Mouse (Mus musculus) midbrain, embryonic 14.5 days (tissue): ENCODE measurements around the gene 2900026A02Rik. TPM values are rescaled to one million over a fixed set of nuclear protein-coding genes. Genes with fewer than 3 reads are reported as not detected.
A peak's percentile ranks its signal among the peaks of the same experiment; 100 is the strongest.

Experiments used
- ATAC-seq: fragments of 200-750 bp; cut with Nextera tagmentation; 2 replicates; pipeline ENCODE4 v1.8.0; 2017; ENCODE audit warnings: moderate number of reproducible peaks, moderate library complexity; ENCODE audit not compliant: low FRiP score, low TSS enrichment
- DNase-seq: peaks from one replicate; pipeline ENCODE4 v3.0.0-alpha.2; 2015
- H3K27ac ChIP-seq: fragments of 300-500 bp; sonication (generic); replicated peaks from 2 replicates; pipeline ENCODE4 v1.5.1; 2014; ENCODE audit warnings: mild to moderate bottlenecking, low read depth, low read length, moderate library complexity
- H3K27me3 ChIP-seq: fragments of 300-500 bp; sonication (generic); 2 replicates; pipeline ENCODE4 v1.6.1; 2014; ENCODE audit warnings: low read length, control low read depth, mixed read lengths; ENCODE audit not compliant: control insufficient read depth, insufficient read depth
- H3K36me3 ChIP-seq: fragments of 300-500 bp; sonication (generic); 2 replicates; pipeline ENCODE4 v1.6.1; 2014; ENCODE audit warnings: low read length, control low read depth; ENCODE audit not compliant: control insufficient read depth, insufficient read depth
- H3K4me1 ChIP-seq: fragments of 300-500 bp; sonication (generic); 2 replicates; pipeline ENCODE4 v1.6.1; 2014; ENCODE audit warnings: mild to moderate bottlenecking, antibody characterized with exemption, low read length, control low read depth; ENCODE audit not compliant: control insufficient read depth, insufficient read depth
- H3K4me2 ChIP-seq: fragments of 300-500 bp; sonication (generic); 2 replicates; pipeline ENCODE4 v1.6.1; 2014; ENCODE audit warnings: mild to moderate bottlenecking, low read length, moderate library complexity
- H3K4me3 ChIP-seq: fragments of 300-500 bp; sonication (generic); replicated peaks from 2 replicates; pipeline ENCODE4 v1.5.1; 2014; ENCODE audit warnings: low read depth, low read length
- H3K9ac ChIP-seq: fragments of 300-500 bp; sonication (generic); replicated peaks from 2 replicates; pipeline ENCODE4 v1.6.1; 2014; ENCODE audit warnings: mild to moderate bottlenecking, low read length, moderate library complexity
- H3K9me3 ChIP-seq: fragments of 300-500 bp; sonication (generic); 2 replicates; pipeline ENCODE4 v1.6.1; 2016; ENCODE audit warnings: low read length, control low read depth, mixed read lengths; ENCODE audit not compliant: control insufficient read depth
- WGBS: fragments of 180-500 bp; shearing (Covaris S2); extraction: QIAGEN DNeasy Blood & Tissue Kit; methylation state at CpG from one replicate; pipeline ENCODE4 v1.1.7; 2014; 5-methylcytosine and 5-hydroxymethylcytosine counted together
- polyA plus RNA-seq: library from polyadenylated mRNA; unstranded; fragments of >200 nt; fragmentation: Nextera tagmentation; extraction: Ambion mirVana; gene quantifications from 2 replicates; pipeline ENCODE4 v1.2.1, GENCODE M21; 2014

The 2900026A02Rik gene
- polyA plus RNA-seq, result 1.6 and 2.1 TPM in 2 replicates

DNA sequence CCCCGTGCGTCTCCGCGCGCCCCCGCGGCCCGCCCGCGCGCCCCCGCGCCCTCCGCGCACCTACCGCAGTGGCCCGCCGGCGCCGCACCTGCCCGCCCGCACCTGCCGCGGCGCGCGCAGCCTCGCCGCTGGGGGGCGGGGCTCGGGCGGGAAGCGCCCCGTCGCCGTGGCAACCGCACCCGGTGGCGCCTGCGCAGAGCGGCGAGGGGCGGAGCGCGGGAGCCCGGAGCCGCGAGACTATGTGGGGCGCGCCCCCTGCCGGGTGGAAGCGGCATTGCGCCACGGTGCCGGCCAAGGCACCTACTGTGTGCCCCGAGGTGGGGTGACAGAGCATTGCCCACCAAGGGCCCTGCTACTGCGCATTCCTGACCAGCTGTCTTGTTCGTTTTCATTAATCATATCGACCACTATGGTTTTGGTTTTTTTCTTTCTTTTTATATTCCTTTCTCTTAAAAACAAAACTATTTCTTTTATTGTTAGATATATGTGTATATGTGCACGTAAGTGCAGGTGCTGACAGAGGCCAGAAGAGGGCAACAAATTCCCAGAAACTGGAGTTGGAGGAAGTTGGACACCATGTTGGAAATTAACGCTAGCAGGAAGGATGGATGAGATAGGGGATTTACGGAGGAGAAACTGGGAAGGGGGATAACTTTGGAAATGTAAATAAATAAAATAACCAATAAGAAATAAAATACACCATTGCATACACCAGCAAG, at the start of gene 2900026A02Rik:
2900026A02Rik (minus strand) TSS at position 90 of the 719 bp plus-strand sequence.
- peak; percentile 65 for ATAC-seq
- Histone ChIP-seq H3K27ac (0 out of 2 replicates have a peak within 1 kb of the TSS, but pooled peaks have one; percentile 20), H3K9me3 (no peaks in the 10 kb centered on the region), H3K4me3 (peak within 1 kb of the TSS; percentile 46), H3K4me2 (peak within 1 kb of the TSS; percentile 83), H3K4me1 (0 out of 2 replicates have a peak, but pooled peaks cover 8% of the 10 kb centered on the region), H3K9ac (peak within 1 kb of the TSS; percentile 46), H3K36me3 (no peaks in the 10 kb centered on the region), H3K27me3 (no peaks in the 10 kb centered on the region)
- WGBS, result 9% methylated on average over 53 of the region's 62 CpGs
- peak; percentile 90 for DNase-seq

DNA sequence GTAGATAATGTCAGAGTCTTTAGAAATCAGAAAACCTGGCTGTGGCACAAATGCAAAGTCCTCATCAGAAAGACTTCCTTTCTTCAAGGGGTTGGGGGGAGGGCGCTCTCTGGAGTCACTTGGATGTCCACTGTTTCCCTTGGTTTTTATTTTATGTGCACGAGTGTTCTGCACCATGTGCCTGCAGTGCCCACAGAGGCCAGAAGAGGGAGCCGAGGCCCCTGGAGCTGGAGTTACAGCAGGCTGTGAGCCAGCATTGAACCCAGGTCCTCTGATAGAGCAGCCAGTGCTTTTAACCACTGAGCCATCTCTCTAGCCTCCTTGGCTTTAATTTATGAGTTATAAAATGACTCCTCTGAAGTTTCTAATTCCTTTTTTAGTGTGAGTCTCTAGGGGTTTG, 49.0 kb upstream of the 2900026A02Rik start:
- ATAC-seq (no peak), DNase-seq (peak; percentile 31)
- no peaks in the 10 kb centered on the region for H3K4me1 ChIP-seq
- H3K9ac ChIP-seq, result no peak overlapping the region
- WGBS, result 76% methylated on average over 3 of the region's 3 CpGs
- H3K4me3 ChIP-seq, result no peak overlapping the region
- no peak overlapping the region for H3K27ac ChIP-seq
- H3K4me2 ChIP-seq, result no peak overlapping the region
- H3K9me3 ChIP-seq, result no peaks in the 10 kb centered on the region
- H3K36me3 ChIP-seq, result peaks cover 52% of the 10 kb centered on the region
- H3K27me3 ChIP-seq, result no peaks in the 10 kb centered on the region

- no peak for DNase-seq
- no peak for ATAC-seq
- no peak overlapping the region for H3K27ac ChIP-seq
Measured at GRCm38 (mm10) chr5:113268246-113268645, 47.2 kb upstream of the 2900026A02Rik start.

GRCm38 (mm10) chr5:113265637-113266036, 44.6 kb upstream of the 2900026A02Rik start:
- H3K9me3 ChIP-seq, result no peaks in the 10 kb centered on the region
- H3K36me3 ChIP-seq, result peaks cover 59% of the 10 kb centered on the region
- H3K4me2 ChIP-seq, result no peak overlapping the region
- no peaks in the 10 kb centered on the region for H3K4me1 ChIP-seq
- H3K27ac ChIP-seq, result no peak overlapping the region
- ATAC-seq (no peak), DNase-seq (no peak)
- H3K9ac ChIP-seq, result no peak overlapping the region
- 88% methylated on average over 8 of the region's 8 CpGs for WGBS
- no peaks in the 10 kb centered on the region for H3K27me3 ChIP-seq
- no peak overlapping the region for H3K4me3 ChIP-seq

More at GRCm38 (mm10) chr5:113268246-113268645, 47.2 kb upstream of the 2900026A02Rik start:
- Histone ChIP-seq H3K4me1 (no peaks in the 10 kb centered on the region), H3K4me3 (no peak overlapping the region), H3K9ac (no peak overlapping the region), H3K4me2 (no peak overlapping the region), H3K36me3 (peaks cover 51% of the 10 kb centered on the region), H3K27me3 (no peaks in the 10 kb centered on the region), H3K9me3 (no peaks in the 10 kb centered on the region)

GRCm38 (mm10) chr5:113250806-113251205, 29.8 kb upstream of the 2900026A02Rik start:
- 94% methylated on average over 11 of the region's 11 CpGs for WGBS
- Histone ChIP-seq H3K36me3 (peaks cover 69% of the 10 kb centered on the region), H3K9ac (no peak overlapping the region), H3K4me1 (no peaks in the 10 kb centered on the region), H3K9me3 (no peaks in the 10 kb centered on the region), H3K27me3 (no peaks in the 10 kb centered on the region), H3K4me3 (no peak overlapping the region), H3K27ac (no peak overlapping the region), H3K4me2 (no peak overlapping the region)
- no peak for DNase-seq
- ATAC-seq, result no peak

DNA sequence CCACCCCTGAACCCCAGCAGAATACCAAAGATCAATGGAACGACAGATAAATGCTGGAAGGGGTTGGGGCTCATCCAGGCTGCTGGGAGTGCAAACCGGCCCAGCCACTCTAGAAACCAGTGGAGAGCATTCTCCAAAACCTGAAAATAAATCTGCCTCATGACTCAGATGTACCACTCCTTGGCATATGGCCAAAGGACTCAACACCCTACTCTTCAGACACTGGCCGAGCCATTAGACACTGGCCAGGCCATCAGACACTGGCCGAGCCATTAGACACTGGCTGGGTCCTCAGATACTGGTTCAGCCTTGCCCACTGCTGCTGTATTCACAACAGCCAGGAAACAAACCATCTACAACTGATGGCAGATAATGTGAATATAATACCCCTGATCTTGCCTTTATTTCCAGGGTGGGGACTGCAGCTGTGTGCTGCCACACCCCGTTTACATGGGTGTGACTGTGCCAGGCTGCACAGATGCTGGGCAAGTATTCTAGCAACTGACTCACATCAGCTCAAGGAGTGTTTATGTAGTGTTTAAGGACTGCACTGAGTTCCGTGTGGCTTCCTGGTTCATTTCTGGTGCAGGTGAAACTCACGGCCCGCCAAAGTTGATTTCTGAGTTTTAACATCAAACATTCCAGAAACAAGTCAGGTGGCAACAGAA, 28.4 kb upstream of the 2900026A02Rik start:
- Histone ChIP-seq H3K4me1 (no peaks in the 10 kb centered on the region), H3K27ac (no peak overlapping the region), H3K9ac (no peak overlapping the region), H3K4me2 (no peak overlapping the region), H3K36me3 (peaks cover 66% of the 10 kb centered on the region), H3K4me3 (no peak overlapping the region), H3K9me3 (no peaks in the 10 kb centered on the region), H3K27me3 (no peaks in the 10 kb centered on the region)
- ATAC-seq (no peak), DNase-seq (no peak)
- WGBS, result 91% methylated on average over 8 of the region's 8 CpGs

GRCm38 (mm10) chr5:113230196-113230595, 9.2 kb upstream of the 2900026A02Rik start:
- no peaks in the 10 kb centered on the region for H3K36me3 ChIP-seq
- H3K27ac ChIP-seq, result no peak overlapping the region
- no peak overlapping the region for H3K4me2 ChIP-seq
- no peaks in the 10 kb centered on the region for H3K27me3 ChIP-seq
- no peak overlapping the region for H3K9ac ChIP-seq
- 0 out of 2 replicates have a peak, but pooled peaks cover 8% of the 10 kb centered on the region for H3K4me1 ChIP-seq
- no peak overlapping the region for H3K4me3 ChIP-seq
- 82% methylated on average over 5 of the region's 5 CpGs for WGBS
- no peaks in the 10 kb centered on the region for H3K9me3 ChIP-seq
- DNase-seq (no peak), ATAC-seq (no peak)

GRCm38 (mm10) chr5:113226632-113227102, 5.6 kb upstream of the 2900026A02Rik start, which contains the start of gene Tmem211:
TSS of gene Tmem211 (plus strand) at chr5:113226909.
- Histone ChIP-seq H3K27me3 (no peaks in the 10 kb centered on the region), H3K9me3 (no peaks in the 10 kb centered on the region), H3K4me2 (peak within 1 kb of the TSS; percentile 50), H3K4me3 (0 out of 2 replicates have a peak within 1 kb of the TSS, but pooled peaks have one; percentile 5), H3K9ac (peak within 1 kb of the TSS; percentile 14), H3K27ac (peak within 1 kb of the TSS; percentile 28), H3K36me3 (no peaks in the 10 kb centered on the region), H3K4me1 (0 out of 2 replicates have a peak, but pooled peaks cover 8% of the 10 kb centered on the region)
- under 1% methylated on average over 13 of the region's 13 CpGs for WGBS
- DNase-seq (peak; percentile 95), ATAC-seq (peak; percentile 66)
